Mouse (Mus musculus): ENCODE data around the gene Ppp1r12b. TPM values are rescaled to one million over a fixed set of nuclear protein-coding genes. Genes with fewer than 3 reads are reported as not detected.

Ppp1r12b gene
- polyA plus RNA-seq, 1 experiment from 2014 or later: 9.4 TPM

DNA sequence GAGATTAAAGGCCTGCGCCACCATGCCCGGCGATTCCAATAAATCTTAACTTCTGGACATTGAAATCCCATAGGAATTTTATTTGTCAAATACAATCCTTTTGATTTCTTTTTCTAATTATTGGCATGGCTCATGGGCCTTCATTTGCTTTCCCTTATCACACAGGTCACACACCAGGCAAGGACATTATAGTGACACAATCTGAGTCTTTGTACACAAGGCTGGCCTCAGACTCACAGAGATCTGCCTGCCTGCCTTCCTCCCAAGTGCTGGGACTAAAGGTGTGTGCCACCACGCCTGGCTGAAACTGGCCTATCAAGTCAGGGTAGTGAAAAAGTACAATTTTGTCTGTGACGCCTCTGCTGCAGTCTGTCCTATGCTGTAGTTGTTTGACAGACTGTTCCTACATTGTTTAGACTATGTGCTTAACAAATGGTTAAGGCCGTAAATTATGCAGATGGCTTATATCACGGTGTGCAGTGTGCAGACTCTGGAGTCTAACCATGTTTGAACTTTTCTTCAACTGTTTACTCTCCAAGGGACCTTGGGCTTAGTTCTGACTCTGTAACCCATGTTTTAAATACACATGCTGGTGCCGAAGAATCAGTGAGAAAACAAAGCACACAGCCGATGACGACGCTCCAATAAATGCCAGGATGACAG lies 191.8 kb downstream of the Ppp1r12b start:
- Histone ChIP-seq H3K4me3 (ENCODE audit: low read depth, low read length) (no peak overlapping the region), H3K36me3 (ENCODE audit: control insufficient read depth, insufficient read depth, low read length) (peaks cover 7% of the 10 kb centered on the region; the same call in 1 of the 2 replicates), H3K27me3 (replicated peaks; ENCODE audit: control insufficient read depth, insufficient read depth, low read length) (no peaks in the 10 kb centered on the region), H3K9ac (ENCODE audit: low read length) (no peak overlapping the region), H3K4me1 (ENCODE audit: control insufficient read depth, insufficient read depth, low read length) (no peaks in the 10 kb centered on the region), H3K4me2 (ENCODE audit: low read length) (no peak overlapping the region), H3K27ac (ENCODE audit: low read depth, low read length) (no peak overlapping the region), H3K9me3 (replicated peaks; ENCODE audit: control insufficient read depth, low read length) (no peaks in the 10 kb centered on the region)
- DNase-seq (ENCODE audit: low spot score) (no peak), ATAC-seq (no peak)
- WGBS: 88% methylated on average over 11 of the region's 11 CpGs

DNA sequence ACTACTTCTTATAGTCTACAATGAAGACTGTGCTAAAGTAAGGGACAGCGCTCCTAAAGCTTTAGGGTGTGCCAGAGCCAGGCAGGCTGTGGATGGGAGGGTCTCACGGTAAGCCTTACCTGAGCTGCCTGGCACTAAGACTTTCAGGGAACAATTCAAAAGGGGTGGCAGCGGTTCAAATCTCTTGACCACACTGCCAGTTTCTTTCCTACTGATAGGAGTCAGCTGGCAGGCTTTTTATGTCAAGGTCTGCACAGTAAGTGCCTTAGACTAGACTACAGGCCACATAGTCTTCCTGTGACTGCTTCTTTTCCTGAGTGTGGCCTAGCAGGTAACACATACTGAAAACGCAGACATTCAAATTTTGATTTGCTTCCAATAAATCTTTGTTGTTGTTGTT lies 192.5 kb downstream of the Ppp1r12b start:
- no peaks in the 10 kb centered on the region for H3K4me1 ChIP-seq (ENCODE audit: control insufficient read depth, insufficient read depth, low read length)
- WGBS: 94% methylated on average over 4 of the region's 4 CpGs
- H3K9me3 ChIP-seq (replicated peaks; ENCODE audit: control insufficient read depth, low read length): no peaks in the 10 kb centered on the region
- H3K4me2 ChIP-seq (ENCODE audit: low read length): no peak overlapping the region
- peaks cover 4% of the 10 kb centered on the region; the same call in 1 of the 2 replicates for H3K36me3 ChIP-seq (ENCODE audit: control insufficient read depth, insufficient read depth, low read length)
- no peak overlapping the region for H3K27ac ChIP-seq (ENCODE audit: low read depth, low read length)
- no peak overlapping the region for H3K4me3 ChIP-seq (ENCODE audit: low read depth, low read length)
- ATAC-seq: no peak
- DNase-seq (ENCODE audit: low spot score): no peak
- H3K9ac ChIP-seq (ENCODE audit: low read length): no peak overlapping the region
- H3K27me3 ChIP-seq (replicated peaks; ENCODE audit: control insufficient read depth, insufficient read depth, low read length): no peaks in the 10 kb centered on the region

GRCm38 (mm10) chr1:134761534-134761933 lies 194.2 kb downstream of the Ppp1r12b start:
- Histone ChIP-seq H3K9me3 (replicated peaks; ENCODE audit: control insufficient read depth, low read length) (no peaks in the 10 kb centered on the region), H3K27me3 (replicated peaks; ENCODE audit: control insufficient read depth, insufficient read depth, low read length) (no peaks in the 10 kb centered on the region), H3K4me1 (ENCODE audit: control insufficient read depth, insufficient read depth, low read length) (no peaks in the 10 kb centered on the region), H3K4me2 (ENCODE audit: low read length) (no peak overlapping the region), H3K27ac (ENCODE audit: low read depth, low read length) (no peak overlapping the region), H3K36me3 (ENCODE audit: control insufficient read depth, insufficient read depth, low read length) (no peaks in the 10 kb centered on the region), H3K4me3 (ENCODE audit: low read depth, low read length) (no peak overlapping the region), H3K9ac (ENCODE audit: low read length) (no peak overlapping the region)
- ATAC-seq: no peak
- 88% methylated on average over 7 of the region's 7 CpGs for WGBS
- DNase-seq (ENCODE audit: low spot score): no peak

DNA sequence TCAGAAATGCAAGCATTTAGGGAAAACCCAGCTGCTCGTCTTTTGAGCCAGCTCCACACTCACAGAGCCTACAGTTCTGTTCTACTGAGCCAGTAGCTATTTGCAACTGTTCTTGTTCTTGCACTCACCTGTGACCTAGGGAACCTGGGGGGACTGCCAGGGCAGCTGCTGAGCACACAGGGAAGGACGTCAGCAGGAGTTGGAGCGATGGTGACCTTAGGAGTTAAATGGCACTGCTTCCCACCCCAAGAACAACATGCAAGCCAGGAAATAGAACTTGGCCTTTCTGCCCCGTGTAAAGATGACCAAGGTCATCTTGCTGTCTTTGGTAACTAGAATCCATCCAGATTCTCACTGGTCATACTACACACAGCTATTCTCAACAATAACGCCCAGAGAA lies 195.1 kb downstream of the Ppp1r12b start:
- Histone ChIP-seq H3K27ac (ENCODE audit: low read depth, low read length) (no peak overlapping the region), H3K4me1 (ENCODE audit: control insufficient read depth, insufficient read depth, low read length) (no peaks in the 10 kb centered on the region), H3K9ac (ENCODE audit: low read length) (no peak overlapping the region), H3K27me3 (replicated peaks; ENCODE audit: control insufficient read depth, insufficient read depth, low read length) (no peaks in the 10 kb centered on the region), H3K36me3 (ENCODE audit: control insufficient read depth, insufficient read depth, low read length) (no peaks in the 10 kb centered on the region), H3K9me3 (replicated peaks; ENCODE audit: control insufficient read depth, low read length) (no peaks in the 10 kb centered on the region), H3K4me3 (ENCODE audit: low read depth, low read length) (no peak overlapping the region), H3K4me2 (ENCODE audit: low read length) (no peak overlapping the region)
- DNase-seq (ENCODE audit: low spot score): no peak
- 89% methylated on average over 5 of the region's 5 CpGs for WGBS
- ATAC-seq: no peak

DNA sequence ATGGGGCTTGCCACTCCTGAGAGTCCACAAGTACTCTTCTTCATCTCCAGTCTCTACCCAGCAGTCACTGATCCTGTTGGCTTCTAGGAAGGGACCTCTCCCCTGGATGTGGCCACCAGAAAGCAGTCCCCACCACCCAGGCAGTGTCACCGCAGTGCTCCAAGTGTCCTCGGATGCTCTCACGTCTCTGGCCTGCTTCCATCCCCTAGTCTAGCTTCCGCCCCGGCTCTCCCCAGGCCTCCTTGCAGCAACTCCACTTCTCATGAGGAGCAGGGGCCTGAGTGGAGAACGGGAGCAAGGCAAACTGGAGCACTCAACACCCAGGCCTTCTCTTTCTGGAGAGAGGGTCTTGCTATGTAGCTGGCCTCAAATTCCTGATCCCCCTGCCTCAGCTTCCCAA lies 196.6 kb downstream of the Ppp1r12b start:
- Histone ChIP-seq H3K36me3 (ENCODE audit: control insufficient read depth, insufficient read depth, low read length) (peaks cover 3% of the 10 kb centered on the region; the same call in 1 of the 2 replicates), H3K9me3 (replicated peaks; ENCODE audit: control insufficient read depth, low read length) (no peaks in the 10 kb centered on the region), H3K9ac (ENCODE audit: low read length) (no peak overlapping the region), H3K4me1 (ENCODE audit: control insufficient read depth, insufficient read depth, low read length) (no peaks in the 10 kb centered on the region), H3K27ac (ENCODE audit: low read depth, low read length) (no peak overlapping the region), H3K4me3 (ENCODE audit: low read depth, low read length) (no peak overlapping the region), H3K27me3 (replicated peaks; ENCODE audit: control insufficient read depth, insufficient read depth, low read length) (no peaks in the 10 kb centered on the region), H3K4me2 (ENCODE audit: low read length) (no peak overlapping the region)
- 89% methylated on average over 6 of the region's 6 CpGs for WGBS
- no peak for ATAC-seq
- no peak for DNase-seq (ENCODE audit: low spot score)

- Histone ChIP-seq H3K4me2 (ENCODE audit: low read length) (no peak overlapping the region), H3K9ac (ENCODE audit: low read length) (no peak overlapping the region), H3K36me3 (ENCODE audit: control insufficient read depth, insufficient read depth, low read length) (peaks cover 3% of the 10 kb centered on the region; the same call in 1 of the 2 replicates), H3K27me3 (replicated peaks; ENCODE audit: control insufficient read depth, insufficient read depth, low read length) (no peaks in the 10 kb centered on the region), H3K4me3 (ENCODE audit: low read depth, low read length) (no peak overlapping the region), H3K9me3 (replicated peaks; ENCODE audit: control insufficient read depth, low read length) (no peaks in the 10 kb centered on the region), H3K4me1 (ENCODE audit: control insufficient read depth, insufficient read depth, low read length) (no peaks in the 10 kb centered on the region), H3K27ac (ENCODE audit: low read depth, low read length) (no peak overlapping the region)
- ATAC-seq (no peak), DNase-seq (ENCODE audit: low spot score) (no peak)
- WGBS: 74% methylated on average over 3 of the region's 3 CpGs
These were observed 198.5 kb downstream of the Ppp1r12b start for GRCm38 (mm10) chr1:134757230-134757629.

- no peak overlapping the region; the same call in 1 of the 2 replicates for H3K27ac ChIP-seq (ENCODE audit: low read depth, low read length)
- WGBS: 66% methylated on average over 10 of the region's 10 CpGs
- no peaks in the 10 kb centered on the region for H3K4me1 ChIP-seq (ENCODE audit: control insufficient read depth, insufficient read depth, low read length)
- no peak for ATAC-seq
- no peaks in the 10 kb centered on the region for H3K9me3 ChIP-seq (replicated peaks; ENCODE audit: control insufficient read depth, low read length)
- H3K27me3 ChIP-seq (replicated peaks; ENCODE audit: control insufficient read depth, insufficient read depth, low read length): no peaks in the 10 kb centered on the region
- H3K4me3 ChIP-seq (ENCODE audit: low read depth, low read length): no peak overlapping the region
- H3K4me2 ChIP-seq (ENCODE audit: low read length): no peak overlapping the region
- H3K9ac ChIP-seq (ENCODE audit: low read length): no peak overlapping the region; the same call in 1 of the 2 replicates
- no peak for DNase-seq (ENCODE audit: low spot score)
- peaks cover 3% of the 10 kb centered on the region; the same call in 1 of the 2 replicates for H3K36me3 ChIP-seq (ENCODE audit: control insufficient read depth, insufficient read depth, low read length)
These were observed 199.4 kb downstream of the Ppp1r12b start for GRCm38 (mm10) chr1:134756190-134756873.

- 75% methylated on average over 13 of the region's 13 CpGs for WGBS
- ATAC-seq (no peak), DNase-seq (ENCODE audit: low spot score) (no peak)
- Histone ChIP-seq H3K4me3 (ENCODE audit: low read depth, low read length) (no peak overlapping the region), H3K27ac (ENCODE audit: low read depth, low read length) (no peak overlapping the region), H3K9me3 (replicated peaks; ENCODE audit: control insufficient read depth, low read length) (no peaks in the 10 kb centered on the region), H3K4me1 (ENCODE audit: control insufficient read depth, insufficient read depth, low read length) (no peaks in the 10 kb centered on the region), H3K36me3 (ENCODE audit: control insufficient read depth, insufficient read depth, low read length) (peaks cover 3% of the 10 kb centered on the region; the same call in 1 of the 2 replicates), H3K4me2 (ENCODE audit: low read length) (no peak overlapping the region), H3K9ac (ENCODE audit: low read length) (no peak overlapping the region), H3K27me3 (replicated peaks; ENCODE audit: control insufficient read depth, insufficient read depth, low read length) (no peaks in the 10 kb centered on the region)
These were observed 200.1 kb downstream of the Ppp1r12b start for GRCm38 (mm10) chr1:134755548-134756189.

- no peaks in the 10 kb centered on the region for H3K27me3 ChIP-seq (replicated peaks; ENCODE audit: control insufficient read depth, insufficient read depth, low read length)
- DNase-seq (ENCODE audit: low spot score) (no peak), ATAC-seq (no peak)
- H3K4me3 ChIP-seq (ENCODE audit: low read depth, low read length): no peak overlapping the region
- no peak overlapping the region for H3K4me2 ChIP-seq (ENCODE audit: low read length)
- H3K9me3 ChIP-seq (replicated peaks; ENCODE audit: control insufficient read depth, low read length): no peaks in the 10 kb centered on the region
- WGBS: 86% methylated on average over 10 of the region's 10 CpGs
- peaks cover 3% of the 10 kb centered on the region; the same call in 1 of the 2 replicates for H3K36me3 ChIP-seq (ENCODE audit: control insufficient read depth, insufficient read depth, low read length)
- no peak overlapping the region for H3K9ac ChIP-seq (ENCODE audit: low read length)
- H3K4me1 ChIP-seq (ENCODE audit: control insufficient read depth, insufficient read depth, low read length): no peaks in the 10 kb centered on the region
- H3K27ac ChIP-seq (ENCODE audit: low read depth, low read length): no peak overlapping the region
These were observed 200.9 kb downstream of the Ppp1r12b start for GRCm38 (mm10) chr1:134754818-134755217.
